Mouse (Mus musculus) cerebellum, adult 9-10 months (tissue): ENCODE results near the gene Tex26.

ENCODE experiments used
- DNase-seq: peaks from one replicate; pipeline ENCODE4 v3.0.0; 2022

The Tex26 gene

GRCm38 (mm10) chr5:149490275-149490674 is 50.8 kb downstream of the Tex26 start:
- DNase-seq: no peak

- DNase-seq: no peak
Observed at GRCm38 (mm10) chr5:149495655-149496054, 56.2 kb downstream of the Tex26 start.

- DNase-seq: no peak
Observed at GRCm38 (mm10) chr5:149496401-149497066, 57.1 kb downstream of the Tex26 start.

GRCm38 (mm10) chr5:149499936-149500335 is 60.5 kb downstream of the Tex26 start:
- no peak for DNase-seq

GRCm38 (mm10) chr5:149503423-149504175 is 64.1 kb downstream of the Tex26 start:
- peak; percentile 4 for DNase-seq

GRCm38 (mm10) chr5:149504985-149505384 is 65.5 kb downstream of the Tex26 start:
- no peak for DNase-seq

- no peak for DNase-seq
Observed at GRCm38 (mm10) chr5:149506033-149506432, 66.6 kb downstream of the Tex26 start.

- no peak for DNase-seq
Observed at GRCm38 (mm10) chr5:149508094-149509029, 68.9 kb downstream of the Tex26 start.

- DNase-seq: no peak
Observed at GRCm38 (mm10) chr5:149510323-149510722, 70.9 kb downstream of the Tex26 start.

- no peak for DNase-seq
Observed at GRCm38 (mm10) chr5:149512695-149513094, 73.2 kb downstream of the Tex26 start.

- DNase-seq: no peak
Observed at GRCm38 (mm10) chr5:149513438-149514086, 74.1 kb downstream of the Tex26 start.

- DNase-seq: peak; percentile 5
Observed at GRCm38 (mm10) chr5:149514087-149514671, 74.7 kb downstream of the Tex26 start.

GRCm38 (mm10) chr5:149514890-149515289 is 75.4 kb downstream of the Tex26 start:
- DNase-seq: no peak

GRCm38 (mm10) chr5:149517116-149517515 is 77.7 kb downstream of the Tex26 start:
- no peak for DNase-seq
